Mouse (Mus musculus) spleen, adult 12 weeks (tissue): ENCODE data around the gene Vstm2l.

Source experiments
- DNase-seq: peaks from one replicate; pipeline ENCODE4 v3.0.0; 2022; ENCODE audit warnings: low spot score

Vstm2l gene

DNA sequence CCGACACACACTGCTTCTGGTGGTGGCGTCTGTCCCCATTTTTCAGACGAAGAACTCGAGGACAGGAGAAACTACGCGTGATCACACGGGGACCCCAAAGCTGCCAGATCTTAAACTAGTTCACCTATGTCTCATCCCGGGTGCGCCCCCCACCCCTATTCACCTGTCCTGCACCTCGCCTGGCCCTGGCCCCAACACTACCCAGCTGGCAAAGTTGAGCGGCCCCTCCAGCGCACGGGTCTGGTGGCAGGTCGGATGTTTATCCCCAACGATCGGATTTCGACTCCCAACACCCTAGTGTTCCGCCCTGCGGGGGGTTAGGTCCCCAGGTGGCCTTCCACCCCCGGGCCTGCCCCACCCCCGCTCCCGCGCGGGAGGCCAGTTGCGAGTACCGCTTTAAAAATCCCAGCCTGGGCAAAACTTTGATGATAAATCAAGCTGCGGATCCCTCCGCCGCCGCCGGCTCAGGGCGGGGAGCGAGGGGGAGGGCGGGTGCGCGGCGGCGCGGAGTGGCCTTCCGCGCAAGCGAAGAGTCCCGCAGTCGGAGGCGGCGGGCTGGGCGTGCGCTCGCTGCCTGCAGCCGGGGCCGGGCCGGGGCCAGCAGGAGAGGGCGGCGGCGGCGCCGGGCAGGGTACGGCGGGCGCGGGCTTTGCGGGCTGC is at the start of gene Vstm2l:
Gene Vstm2l, plus strand, starts transcription at position 549 of the 660 bp plus-strand sequence.
- DNase-seq = no peak

DNA sequence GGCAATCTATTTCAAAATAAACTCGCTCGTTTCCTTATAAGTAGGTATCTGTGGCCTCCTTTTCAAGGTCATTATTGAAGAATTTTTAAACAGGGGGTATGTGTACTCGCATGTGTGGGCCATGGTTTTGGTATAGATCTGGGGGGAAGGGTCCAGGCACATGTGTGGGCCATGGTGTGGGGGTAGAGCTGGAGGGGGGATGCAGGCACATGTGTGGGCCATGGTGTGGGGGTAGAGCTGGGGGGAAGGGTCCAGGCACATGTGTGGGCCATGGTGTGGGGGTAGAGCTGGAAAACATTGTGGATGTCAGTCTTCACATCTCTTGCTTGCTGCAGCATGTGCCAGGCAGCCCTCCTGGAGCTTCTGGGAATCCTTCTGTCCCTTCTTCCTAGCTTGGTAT is 47.3 kb upstream of the Vstm2l start:
- DNase-seq = no peak

DNA sequence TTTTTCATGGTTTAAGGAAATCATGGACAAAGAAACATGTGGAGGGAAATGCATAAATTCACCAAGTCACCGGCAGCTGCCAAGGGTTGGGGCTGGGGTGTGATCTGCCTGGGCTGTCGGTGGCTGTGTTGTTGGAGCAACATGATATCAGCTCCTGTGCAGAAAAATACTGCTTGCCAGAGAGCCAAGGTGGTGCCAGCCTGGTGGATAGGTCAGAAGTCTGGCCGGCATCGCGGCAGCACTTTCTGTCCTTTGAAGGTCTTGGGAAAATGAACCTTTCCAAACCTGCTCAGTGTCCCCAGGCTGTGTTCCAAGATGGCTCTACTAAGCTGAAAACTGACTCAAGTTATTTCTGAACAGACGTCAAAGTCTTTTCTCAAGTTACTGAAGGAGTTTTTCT is 44.2 kb upstream of the Vstm2l start:
- DNase-seq = no peak

DNA sequence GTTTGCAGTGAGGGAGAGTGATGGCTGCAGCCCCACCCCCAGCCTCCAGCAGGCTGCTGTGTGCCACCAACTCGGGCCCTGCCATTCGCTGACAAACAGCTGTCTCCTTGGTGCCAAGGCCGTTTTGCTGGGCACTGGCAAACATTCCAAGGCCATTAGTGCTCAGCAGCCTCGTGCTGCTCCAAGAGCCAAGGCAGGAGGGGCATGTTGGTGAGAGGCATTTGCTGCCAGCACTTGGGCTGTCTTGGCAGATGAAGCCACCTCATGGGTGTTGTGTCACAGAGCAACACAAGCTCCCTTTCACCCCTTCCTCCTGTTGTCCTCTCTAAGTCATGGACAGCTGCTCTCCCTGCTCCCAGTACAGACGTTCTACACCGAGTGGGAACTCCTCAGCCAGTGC is 41.2 kb upstream of the Vstm2l start:
- DNase-seq = no peak

DNA sequence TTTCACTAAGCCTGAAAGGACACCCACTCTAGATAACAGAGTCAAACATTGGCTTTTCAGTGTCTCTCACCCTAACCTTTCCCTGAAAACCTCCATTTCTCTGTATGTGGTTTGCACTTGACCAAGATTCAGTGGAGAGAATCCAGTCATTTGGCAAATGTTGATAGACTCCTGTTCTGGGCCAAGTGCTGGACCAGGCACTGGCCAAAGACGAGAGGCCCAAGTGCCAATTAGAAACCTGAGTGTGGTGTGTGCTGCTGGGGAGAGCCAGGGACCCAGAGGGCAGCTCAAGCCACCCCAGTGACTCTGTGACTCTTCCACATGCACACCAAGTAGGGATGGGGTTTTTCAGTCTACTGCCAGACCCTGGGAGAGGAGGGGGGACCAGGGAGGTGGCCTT is 40.8 kb upstream of the Vstm2l start:
- DNase-seq = no peak

DNA sequence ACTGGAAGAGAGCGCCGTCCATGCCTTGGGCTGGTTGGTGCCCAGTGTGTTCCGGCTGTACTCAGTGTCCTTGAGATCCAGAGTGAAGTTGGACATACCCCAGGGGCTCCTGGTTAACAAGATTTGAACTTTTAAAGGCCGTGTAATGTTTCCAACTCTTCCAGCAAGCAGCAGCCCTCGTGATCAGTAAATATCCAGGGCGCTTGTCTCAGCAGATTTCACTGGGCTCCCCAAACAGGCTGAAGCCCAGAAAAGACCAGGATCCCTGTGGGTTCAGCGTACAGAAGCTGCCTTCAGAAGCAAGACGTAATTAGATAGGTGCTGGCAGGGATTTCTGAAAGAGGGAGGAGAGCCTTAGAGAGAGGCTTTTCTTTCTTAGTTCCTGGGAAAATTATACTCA is 39.3 kb upstream of the Vstm2l start:
- no peak for DNase-seq

DNA sequence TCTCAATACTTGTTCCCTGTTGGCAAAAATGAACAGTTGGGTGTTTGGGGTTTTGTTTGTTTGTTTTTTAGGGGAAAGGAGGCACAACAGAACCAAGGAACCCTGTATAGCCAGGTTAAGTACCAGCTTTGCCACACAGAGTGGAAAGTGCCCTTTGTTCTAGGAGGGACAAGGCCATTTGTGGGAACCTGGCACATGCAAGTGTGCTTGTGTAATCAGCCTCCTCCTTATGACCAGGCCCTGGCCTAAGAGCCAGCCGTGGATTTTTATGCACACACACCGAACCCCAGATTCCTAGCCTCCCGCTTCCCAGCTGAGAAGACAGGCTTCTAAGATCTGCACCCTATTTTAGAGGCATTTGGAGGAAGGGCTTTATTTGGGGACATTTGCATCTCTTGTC is 37.1 kb upstream of the Vstm2l start:
- no peak for DNase-seq

DNA sequence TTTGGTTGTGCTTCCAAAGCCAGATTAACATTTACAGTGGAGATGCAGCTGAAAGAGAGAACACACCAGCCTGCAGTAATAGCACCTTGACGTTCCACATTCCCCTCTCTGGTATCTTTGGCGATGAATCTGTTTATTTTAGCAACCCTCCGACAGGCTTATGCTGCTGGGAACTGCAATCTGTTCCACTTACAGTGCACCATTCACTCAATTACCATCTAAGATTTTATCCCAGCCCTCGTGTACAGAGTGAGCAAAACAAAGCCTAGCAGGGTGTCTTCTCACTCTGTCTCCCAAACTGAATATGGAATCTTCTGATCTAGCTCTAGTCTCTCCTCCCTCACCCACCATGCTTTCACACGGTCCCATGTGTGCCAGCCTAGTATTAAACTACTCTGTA is 36.5 kb upstream of the Vstm2l start:
- DNase-seq = no peak

DNA sequence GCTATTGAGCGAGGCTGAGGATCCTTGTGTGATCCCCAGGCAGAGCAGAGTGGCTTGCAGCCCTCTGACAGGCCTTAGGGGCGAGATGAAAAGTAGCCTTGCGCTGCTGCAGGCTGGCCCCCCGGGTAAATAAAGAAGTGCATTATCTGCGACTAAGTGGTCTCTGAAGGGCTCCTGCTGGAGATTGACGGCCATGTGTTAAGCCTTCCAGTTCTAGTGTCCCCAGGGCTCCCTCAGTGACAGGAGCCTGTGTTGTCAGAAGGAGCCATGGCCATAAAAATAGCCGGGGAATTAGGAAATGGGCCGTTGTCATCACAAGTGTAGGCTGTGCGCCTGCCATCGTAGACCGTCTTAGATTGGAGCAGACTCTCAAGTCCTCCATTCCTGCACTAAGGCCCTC is 32.5 kb upstream of the Vstm2l start:
- DNase-seq = no peak

DNA sequence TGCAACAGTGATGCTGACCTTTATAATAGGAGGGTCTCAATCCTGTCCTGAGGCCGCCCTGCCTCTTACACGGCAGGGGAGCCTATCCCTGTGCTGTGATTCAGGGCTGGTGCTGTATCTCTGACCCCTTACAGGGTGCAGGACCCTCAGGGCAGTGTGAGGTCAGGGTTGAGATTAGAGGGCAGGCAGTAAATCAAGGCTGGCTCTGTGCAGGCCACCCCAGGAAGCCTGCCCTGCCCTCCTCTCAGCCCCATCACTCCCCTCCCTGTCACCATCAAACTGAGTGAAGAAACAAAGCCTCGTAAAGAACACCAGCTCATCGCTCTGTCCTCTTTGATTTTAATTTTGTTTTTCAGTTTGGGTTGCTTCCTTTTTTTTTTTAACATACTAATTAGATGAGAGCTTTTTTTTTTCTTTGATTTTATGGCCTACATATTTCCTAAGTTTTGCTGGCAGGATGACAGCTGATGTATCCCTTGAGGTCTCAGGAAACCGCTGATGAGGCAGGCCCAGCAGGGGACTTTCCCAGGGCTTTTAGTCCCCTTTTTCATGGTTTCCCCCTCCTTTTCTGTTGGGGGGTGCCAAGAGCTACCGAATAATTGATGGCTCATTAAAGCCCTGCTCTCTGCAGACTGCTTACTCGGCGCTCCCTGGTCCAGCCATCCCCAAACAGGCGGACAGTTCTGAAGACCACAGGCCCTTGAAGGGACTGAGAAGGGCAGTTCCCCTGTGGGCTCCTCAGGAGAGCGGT is 27.0 kb upstream of the Vstm2l start:
- no peak for DNase-seq

DNA sequence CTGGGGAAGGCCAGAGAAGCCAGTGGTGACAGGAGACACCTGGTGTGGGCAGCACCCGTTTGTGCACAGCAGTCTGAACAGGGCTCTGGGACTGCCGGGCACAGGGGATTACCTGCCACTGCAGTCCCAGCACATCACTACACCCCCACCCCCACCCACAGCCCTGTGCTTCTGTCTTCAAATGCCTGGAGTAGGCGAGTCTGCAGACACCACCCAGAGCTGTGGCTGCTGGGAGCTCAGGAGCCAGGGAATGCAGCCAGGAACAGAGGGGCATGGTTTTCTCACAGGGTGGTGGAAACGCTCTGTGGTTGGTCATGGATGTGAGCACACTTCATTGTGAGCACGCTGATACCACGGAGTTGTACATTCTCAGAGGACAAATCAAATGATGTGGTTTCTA is 23.3 kb upstream of the Vstm2l start:
- DNase-seq = no peak

DNA sequence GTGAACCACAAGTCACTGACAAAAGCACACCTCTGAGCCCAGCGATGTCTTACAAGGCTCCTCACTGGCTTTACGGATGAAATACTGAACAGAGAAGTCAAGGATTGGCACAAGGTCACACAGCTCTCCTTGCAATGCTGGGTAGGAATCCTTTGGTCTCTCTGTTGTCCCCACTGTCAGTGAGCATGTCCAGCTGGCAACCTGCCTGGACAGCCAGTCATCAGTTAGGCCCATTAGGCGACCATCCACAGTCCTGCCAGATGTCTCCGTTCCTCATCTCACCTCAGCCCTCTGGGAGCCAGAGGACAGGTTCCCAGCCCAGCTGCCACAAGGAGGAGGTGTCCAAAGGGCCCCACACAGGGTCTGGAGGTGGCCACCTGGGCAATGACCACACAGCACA is 17.3 kb upstream of the Vstm2l start:
- no peak for DNase-seq

DNA sequence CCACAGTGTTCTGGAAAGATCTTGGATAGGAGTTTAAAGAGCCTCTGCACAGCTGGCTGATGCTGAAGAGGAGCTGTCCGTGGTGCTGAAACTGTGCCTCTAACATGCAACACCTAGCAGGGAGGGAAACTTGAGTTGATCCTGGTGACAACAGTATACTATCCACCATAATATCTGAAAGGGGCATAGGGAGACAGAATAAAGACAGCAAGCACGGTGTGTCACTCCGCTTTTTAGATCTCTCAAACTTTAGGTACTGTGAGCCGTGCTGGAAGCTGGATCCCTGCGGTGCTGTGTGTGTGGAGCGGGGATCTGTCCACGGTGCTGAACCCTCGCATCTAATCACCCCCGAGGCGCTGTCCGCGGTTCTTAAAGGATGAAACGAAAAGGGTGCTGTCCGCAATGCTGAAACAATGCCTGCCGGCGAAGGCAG is 1.2 kb upstream of the Vstm2l start:
- peak; percentile 45 for DNase-seq

DNA sequence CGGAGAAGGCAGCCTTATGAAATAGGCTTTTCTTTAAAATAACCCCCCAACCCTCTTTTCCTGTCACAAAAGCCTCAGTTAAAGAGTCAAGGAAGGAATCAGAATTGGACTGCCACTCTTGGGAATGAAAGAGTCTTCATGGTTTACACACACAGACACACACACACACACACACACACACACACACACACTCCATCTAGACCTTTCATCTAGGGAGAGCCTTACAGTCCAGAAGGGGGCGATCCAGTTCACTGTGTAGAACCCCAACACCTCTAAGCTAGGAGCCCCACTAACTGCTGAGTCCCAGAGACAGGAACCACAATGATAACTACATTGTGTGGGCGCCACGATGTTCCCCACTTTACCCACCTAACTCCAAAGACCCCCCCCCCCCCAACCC is 748 bp upstream of the Vstm2l start:
- no peak for DNase-seq

DNA sequence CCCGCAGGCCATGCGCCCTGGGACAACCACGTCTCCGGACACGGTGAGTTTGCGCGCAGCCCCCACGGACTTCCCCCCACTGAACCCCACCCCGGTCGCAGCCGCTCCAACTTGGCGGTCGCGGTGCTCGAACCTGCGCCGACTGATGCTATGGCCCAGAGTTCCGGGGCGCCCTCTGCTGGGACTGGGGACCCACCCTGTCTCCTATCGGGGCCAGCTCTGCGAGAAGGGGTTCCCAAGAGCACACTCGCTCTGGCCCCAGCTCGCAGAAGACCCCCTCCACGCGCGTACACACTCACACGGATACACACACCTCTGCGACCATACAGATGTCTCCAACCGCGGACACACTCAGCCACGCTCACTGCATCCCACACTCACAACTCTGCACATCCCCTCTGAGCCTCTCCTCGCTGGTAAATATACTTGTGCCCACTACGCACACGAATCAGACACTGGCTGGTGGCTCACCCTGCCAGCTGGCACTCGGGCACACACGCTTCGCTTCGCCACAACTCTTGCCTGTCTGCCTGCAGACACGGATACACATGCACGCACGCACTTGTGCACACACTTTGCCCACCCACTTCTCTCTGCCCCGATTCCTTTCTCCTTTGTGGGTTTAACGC is 550 bp downstream of the Vstm2l start:
- DNase-seq = no peak

DNA sequence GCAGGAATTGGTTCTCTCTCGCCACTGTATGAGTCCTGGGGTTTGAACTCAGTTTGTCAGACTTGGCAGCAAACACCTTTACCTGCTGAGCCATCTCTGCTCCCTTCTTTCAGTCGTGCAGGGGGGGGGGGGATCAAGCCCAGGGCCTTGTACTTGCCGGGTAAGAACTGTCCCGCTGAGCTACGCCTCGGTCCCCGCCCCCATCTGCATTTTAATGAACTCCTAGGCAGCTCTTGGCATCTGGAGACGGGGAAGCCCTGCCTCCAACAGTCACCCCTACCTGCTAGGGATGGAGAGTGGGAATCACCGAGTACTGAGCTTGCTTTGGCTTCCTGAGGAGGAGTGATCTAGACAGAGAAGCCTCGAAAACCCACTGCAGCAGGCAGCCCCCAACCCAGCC is 4.1 kb downstream of the Vstm2l start:
- no peak for DNase-seq

DNA sequence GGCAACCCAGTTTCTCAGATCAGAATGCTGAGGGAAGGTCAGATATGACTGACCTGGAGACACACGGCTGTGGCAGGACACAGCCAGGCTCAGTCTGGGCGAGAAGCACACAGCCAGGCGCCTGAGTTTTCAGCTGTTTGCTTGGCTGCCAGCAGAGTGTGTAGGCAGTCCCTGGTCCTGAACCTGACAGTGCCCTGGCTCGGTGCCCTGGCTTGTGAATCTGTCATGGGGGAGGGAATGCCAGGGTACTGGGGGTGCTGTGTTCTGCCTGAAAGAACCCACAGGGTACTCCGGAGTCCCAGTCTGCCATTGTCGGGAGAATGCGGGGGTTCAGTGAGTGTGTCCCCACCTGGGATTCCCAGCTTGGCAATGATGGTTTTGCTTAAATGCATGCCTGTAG is 7.1 kb downstream of the Vstm2l start:
- no peak for DNase-seq

DNA sequence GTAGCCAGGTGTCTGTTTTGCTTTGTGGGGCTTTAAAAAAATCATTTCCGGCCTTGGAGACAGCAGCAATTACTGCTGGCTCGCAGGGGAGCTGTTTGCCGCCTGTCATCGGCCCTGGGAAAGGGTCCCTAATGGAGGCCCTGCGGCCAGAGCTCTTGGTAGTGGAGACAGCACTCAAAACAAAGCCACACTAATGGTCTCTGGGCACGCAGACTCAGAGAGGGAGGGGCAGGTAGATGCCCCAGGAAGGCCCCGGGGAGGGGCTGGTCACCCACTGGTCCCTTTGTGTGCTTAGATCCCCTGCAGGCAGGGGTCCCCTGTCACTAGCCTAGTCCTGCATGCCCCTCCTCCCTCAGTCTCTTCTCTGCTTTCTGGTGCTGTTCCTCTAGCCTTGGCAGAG is 9.0 kb downstream of the Vstm2l start:
- DNase-seq = no peak

DNA sequence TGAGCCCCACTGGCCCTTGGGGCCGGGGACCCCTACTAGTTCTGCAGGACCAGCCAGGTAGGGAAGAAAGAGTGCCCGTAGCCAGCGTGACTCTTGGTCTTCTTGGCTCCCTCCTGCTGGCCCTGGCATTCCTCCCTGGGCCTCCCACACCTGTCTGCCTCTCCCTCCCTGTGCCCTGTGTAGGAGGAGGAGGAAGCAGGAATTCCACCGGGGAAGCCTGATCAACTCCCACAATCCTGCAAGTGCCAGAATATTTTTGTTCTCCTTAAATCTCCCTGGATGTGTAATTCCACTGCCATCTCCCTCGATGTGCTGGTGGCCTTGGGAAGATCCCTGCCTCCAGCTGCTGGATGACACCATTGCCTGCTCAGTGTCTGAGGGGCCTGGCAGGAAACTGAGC is 10.1 kb downstream of the Vstm2l start:
- DNase-seq = no peak

DNA sequence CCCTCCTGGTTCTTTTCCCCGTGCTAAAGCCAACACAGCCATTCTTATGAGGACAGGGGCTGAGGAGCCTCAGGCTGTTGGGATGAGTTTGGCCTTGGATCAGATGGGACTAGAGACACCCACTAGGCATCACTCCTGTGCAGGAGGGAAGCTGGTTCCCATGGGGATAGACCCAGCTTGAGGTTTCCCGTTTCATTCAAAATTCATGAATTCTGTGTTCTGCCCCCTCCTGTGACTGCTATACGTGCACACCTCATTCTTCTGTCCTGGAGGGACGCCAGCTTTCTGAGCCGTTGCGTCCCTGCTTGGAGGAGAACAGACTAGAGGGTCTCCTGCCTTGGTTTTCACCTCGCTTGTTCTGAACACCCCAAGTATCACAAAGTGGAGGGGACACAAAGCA is 12.0 kb downstream of the Vstm2l start:
- no peak for DNase-seq

DNA sequence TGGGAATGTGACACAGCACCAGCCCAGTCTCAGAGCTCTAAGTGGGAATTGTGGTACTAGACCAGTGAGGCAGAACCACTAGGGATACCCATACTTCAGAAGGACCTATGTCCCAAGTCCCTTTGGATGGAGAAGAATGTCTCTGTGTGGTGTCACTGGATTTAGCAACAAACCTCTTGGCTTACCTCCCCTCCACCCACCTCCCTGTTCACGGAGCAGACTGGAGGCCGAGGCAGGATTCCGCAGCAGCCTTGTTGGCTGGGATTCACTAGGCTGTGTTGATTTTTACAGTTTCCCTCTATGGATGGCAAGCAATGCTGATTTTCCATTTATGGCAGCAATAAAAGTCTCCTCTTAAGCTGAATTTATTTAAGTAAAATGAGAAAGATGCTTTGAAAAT is 12.5 kb downstream of the Vstm2l start:
- DNase-seq = no peak

DNA sequence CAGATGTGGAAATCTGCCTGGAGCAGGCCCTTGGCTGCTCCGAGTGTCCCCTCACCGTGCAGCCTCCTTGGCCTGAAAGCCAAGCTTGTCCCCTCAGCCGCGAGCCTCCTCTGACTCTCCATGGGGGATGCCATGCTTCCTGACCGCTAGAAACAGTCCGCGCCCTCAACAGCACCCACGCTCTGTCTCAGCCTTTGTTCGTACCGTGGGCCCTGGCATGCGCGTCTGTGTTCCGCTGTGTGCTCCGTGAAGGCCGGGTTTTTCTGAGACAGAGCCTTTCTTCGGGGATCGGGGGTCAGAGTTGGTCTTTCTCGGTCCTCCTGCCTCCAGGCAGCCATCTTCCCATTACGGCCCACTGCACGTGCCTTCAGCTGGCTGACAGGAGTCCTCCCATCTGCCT is 12.9 kb downstream of the Vstm2l start:
- no peak for DNase-seq

DNA sequence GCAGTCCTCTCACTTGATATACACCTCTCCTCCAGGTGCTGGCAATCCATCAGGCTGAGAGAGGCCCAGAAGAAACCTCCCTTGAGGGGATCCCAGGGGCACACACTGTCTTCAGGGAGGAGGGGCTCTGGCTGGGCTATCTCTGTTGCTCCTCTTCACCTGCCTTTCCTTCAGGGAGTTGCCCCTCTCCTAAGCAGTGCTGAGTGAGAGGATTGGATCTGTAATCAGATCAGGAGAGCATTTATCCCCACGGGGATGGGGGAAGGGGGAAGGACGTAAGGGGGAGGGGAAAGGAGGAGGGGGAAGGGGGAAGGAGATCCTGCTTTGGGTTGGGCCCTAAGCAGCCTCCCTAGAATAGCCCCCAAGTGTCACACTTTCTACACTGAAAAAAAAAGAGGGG is 13.4 kb downstream of the Vstm2l start:
- no peak for DNase-seq

DNA sequence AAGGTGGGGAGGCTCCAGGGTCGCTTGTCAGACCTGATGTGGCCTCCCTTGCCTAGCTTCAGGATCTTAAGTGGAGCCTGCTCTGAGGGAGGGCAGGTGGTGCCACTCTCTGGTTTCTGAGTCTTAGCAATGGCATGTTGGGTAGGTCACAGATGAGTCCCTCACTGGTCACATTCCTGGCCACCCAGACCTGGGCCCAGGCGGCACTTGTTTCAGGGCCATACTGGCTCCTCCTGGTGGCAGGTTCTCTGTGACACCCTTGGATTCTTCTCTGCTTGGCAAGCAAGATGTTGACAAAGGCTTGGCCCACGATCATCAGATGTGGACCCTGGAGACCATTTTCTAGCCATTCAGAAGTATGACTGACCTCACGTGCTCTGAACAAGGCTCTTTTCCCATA is 18.2 kb downstream of the Vstm2l start:
- DNase-seq = no peak
